Mouse (Mus musculus): ENCODE data around the gene Gabrr2.
"Not testable (repeated sequence)": the region's sequence is repeated elsewhere in the genome, so short reads cannot be mapped to it uniquely, and the experiment has no call there.

Gene Gabrr2

DNA sequence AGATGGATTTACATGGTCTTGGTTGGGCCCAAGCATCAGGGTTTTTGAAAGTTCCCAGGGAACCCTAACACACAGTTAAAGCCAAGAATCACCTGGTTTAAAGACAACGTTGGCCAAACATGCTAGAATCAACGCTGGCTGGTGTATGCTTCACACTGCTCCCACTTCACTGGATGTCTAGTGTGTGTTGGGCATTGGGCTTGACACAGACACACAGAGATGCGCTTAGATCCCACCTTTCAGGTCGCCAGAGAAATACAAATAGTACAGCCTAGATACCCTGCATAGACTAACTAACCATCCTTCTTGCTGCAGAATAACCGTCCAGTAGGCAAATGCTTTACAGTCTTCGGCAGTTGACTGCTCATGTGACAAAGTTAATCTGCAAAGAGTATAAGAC, 7.5 kb downstream of the Gabrr2 start:
- DNase-seq (ENCODE audit: low spot score) = no peak

DNA sequence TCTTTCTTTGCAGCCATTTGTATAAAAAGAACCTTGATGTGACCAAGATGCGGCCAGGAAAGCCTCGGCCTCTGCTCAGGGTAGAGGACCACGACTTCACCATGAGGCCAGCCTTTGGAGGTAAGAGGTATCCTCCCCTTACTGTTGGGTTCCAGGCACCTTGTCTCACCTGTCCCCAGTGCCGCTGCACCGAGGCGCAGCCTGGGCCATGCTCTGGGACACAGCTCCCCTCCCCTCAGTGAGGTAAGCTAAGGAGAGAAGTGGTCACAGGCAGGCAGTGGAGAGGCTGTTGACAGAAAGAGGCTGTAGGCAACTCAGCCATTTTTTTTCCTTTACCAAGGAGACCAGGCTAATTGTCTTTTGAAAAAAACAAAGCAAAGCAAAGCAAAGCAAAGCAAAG, 8.5 kb downstream of the Gabrr2 start:
- DNase-seq (ENCODE audit: low spot score) = no peak

GRCm38 (mm10) chr4:33072526-33073161, 9.8 kb downstream of the Gabrr2 start:
- DNase-seq (ENCODE audit: low spot score) = peak; percentile 29

- no peak for DNase-seq (ENCODE audit: low spot score)
Measured at GRCm38 (mm10) chr4:33074406-33074805, 11.6 kb downstream of the Gabrr2 start.

DNA sequence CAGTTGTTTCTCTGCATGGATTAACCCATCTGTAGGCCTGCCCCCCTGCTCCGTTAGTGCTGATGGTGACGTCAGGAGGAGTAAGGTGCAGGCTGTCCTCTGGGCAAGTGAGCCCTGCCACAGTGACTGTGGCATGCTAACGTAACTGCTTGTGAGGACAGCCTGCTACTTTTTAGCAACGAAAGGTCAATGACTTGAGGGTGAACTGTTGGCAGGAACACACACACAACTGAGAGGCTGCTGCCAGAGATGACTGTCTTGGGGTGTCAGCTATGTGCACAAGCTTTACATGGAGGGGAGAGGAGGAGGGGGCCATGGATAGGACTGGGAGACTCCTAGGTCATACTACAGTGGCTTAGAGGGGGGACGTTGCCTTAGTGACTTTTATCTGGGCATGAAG, 12.1 kb downstream of the Gabrr2 start:
- DNase-seq (ENCODE audit: low spot score) = no peak

DNA sequence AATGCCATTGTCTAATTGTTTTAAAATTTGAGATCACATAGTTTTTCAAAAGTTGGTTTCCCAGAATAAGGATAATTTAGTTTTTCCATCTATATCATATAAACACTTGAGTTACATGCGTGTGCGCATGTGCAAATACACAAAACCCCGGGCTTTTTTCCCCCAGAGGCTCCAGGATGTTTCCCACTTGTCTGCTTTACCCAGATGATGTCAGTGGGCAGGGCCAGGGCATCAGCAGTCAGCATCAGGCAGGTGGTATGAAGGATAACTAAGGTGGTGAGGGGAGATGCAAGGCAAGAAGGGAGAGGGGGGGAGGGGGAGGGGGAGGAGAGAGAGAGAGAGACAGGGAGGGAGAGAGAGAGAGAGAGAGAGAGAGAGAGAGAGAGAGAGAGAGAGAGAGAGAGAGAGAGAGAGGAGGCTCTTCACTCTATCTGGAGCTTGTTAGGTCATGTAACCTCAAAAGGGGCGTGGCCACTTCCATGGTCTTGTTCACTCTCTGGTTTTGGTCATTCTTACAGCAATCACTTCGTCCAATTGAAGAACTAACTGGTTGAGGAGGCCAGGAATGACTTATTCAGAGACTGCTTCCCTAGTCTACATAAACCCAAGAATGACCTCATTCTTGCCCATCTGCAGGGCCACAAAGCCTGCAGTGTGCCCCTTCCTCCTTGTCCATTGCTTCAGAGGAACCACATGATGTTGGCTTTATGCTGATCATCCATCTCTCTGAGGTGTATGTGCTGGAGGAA, 13.2 kb downstream of the Gabrr2 start:
- DNase-seq (ENCODE audit: low spot score) = no peak

DNA sequence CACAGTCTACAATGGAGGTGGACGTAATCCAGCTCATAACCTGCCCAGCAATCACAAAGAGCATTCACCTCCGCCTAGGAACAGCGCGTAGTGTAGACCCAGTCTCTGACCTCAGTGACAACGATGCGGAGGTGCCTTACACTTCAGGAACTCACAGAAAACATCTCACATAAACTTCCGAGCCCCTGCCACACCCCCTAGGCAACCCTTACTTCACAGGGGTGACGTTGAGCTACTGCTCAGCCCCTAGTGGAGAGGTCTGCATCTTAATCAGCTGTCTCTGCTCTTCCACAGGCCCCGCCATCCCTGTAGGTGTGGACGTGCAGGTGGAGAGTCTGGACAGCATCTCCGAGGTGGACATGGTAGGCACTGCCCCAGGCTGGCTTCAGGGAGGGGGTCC, 14.4 kb downstream of the Gabrr2 start:
- DNase-seq (ENCODE audit: low spot score) = no peak

- DNase-seq (ENCODE audit: low spot score) = no peak
Measured at GRCm38 (mm10) chr4:33077724-33078123, 14.9 kb downstream of the Gabrr2 start.

DNA sequence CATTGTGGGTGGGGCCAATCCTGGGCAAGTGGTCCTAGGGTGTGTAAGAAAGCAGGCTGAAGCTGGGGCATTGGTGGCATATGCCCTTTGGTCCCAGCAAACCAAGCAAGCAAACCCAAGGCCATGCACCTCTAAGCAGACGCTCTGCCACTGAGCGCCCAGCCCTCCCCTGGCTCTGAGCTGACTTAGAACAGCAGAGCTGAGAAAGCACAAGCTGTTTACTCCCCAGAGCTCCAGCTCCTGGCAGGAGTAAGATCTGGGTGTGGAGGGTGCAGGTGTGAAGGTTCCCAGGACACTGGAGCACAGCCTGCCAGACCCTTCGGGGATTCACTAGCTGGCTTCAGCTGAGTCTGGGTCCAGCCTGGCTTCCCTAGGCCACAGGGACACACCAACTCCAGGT, 15.7 kb downstream of the Gabrr2 start:
- no peak for DNase-seq (ENCODE audit: low spot score)

GRCm38 (mm10) chr4:33099118-33099694, 36.4 kb downstream of the Gabrr2 start:
- DNase-seq (ENCODE audit: low spot score) = no peak

GRCm38 (mm10) chr4:33109720-33110458, 47.1 kb downstream of the Gabrr2 start:
- peak; percentile 29 for DNase-seq (ENCODE audit: low spot score)

- no peak for DNase-seq (ENCODE audit: low spot score)
Measured at GRCm38 (mm10) chr4:33110845-33111244, 48.0 kb downstream of the Gabrr2 start.

GRCm38 (mm10) chr4:33111358-33111757, 48.6 kb downstream of the Gabrr2 start:
- no peak for DNase-seq (ENCODE audit: low spot score)

GRCm38 (mm10) chr4:33112866-33113265, 50.1 kb downstream of the Gabrr2 start:
- DNase-seq (ENCODE audit: low spot score) = not testable (repeated sequence)

DNA sequence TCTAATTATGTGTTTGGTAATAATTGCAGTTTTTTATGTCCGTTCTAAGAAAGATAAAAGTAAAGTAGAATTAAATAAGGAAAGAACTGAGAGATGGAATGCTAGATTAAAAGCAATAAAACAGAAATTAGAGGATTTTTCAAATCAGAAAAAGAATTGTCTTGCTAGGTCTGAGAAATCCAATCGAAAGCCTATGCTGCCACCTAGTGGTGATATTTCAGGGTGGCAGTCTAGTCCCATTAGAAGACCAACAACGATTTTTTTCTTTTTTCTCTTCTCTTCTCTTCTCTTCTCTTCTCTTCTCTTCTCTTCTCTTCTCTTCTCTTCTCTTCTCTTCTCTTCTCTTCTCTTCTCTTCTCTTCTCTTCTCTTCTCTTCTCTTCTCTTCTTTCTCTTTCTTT, 56.3 kb downstream of the Gabrr2 start:
- DNase-seq (ENCODE audit: low spot score) = peak; percentile 69

GRCm38 (mm10) chr4:33124493-33124892, 61.7 kb downstream of the Gabrr2 start:
- peak; percentile 14 for DNase-seq (ENCODE audit: low spot score)

DNA sequence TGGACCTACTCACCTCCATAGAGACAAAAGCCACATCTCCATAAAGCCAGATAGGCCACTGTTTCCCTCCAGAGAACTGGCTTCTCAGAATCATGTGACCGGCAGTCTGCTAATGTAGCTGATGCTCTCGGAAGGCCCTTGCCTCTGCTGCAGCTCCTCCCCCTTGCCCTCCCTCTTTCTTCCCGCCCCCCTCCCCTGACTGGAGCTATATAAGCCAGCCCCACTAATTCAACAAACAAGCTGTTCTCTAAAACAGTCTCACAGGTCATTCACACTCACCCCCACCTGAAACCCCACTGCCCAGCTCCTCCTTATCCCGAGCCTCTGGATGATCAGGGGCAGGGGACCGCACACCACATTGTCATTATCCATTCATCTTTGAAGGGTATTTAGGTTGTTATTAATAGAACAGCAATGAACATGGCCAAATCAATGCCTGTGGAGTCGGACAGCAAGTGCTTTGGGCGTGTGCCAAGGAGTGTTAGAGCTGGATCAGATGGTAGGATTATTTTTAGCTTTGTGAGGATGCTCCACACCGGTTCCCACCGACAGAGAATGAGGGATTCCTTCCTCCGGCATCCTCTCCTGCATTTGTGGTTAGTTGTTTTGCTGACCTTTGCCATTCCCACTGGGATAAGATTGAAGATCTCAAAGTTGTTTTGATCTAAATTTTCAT, 62.7 kb downstream of the Gabrr2 start:
- DNase-seq (ENCODE audit: low spot score) = no peak

DNA sequence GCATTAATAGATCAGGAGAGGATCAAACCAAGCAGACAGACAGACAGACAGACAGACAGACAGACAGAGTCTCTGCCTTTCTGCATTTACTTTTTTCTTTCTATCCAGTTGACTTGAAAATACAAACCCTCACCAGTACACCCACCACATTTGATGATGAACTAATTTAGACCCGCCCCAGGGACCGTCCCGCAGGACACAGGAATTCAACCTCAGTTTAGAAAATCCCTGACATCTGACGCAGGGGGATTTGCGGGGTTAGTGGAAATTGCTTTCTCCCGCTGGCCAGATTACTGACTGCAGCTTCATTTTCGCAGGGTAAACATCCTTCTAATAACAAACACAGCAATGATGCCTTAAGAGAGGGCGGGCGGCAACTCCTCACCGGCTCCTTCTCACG, 69.4 kb downstream of the Gabrr2 start, which contains the start of gene Gabrr1:
TSS of gene Gabrr1 (plus strand) at position 301 of the 400 bp plus-strand sequence.
- DNase-seq (ENCODE audit: low spot score) = no peak

Data from c-Kit-positive CD71-positive TER-119-positive erythroid progenitor cells, embryonic 14.5 days (primary cell).